Mouse (Mus musculus) liver, adult (tissue): Measurements from ENCODE around the gene Hoxb9.

Experiments
- GATA4 ChIP-seq: IDR thresholded peaks from 2 replicates; pipeline ENCODE4 v1.6.1; 2014; ENCODE audit warnings: mild to moderate bottlenecking, low read length; ENCODE audit not compliant: insufficient replicate concordance

Hoxb9 gene

DNA sequence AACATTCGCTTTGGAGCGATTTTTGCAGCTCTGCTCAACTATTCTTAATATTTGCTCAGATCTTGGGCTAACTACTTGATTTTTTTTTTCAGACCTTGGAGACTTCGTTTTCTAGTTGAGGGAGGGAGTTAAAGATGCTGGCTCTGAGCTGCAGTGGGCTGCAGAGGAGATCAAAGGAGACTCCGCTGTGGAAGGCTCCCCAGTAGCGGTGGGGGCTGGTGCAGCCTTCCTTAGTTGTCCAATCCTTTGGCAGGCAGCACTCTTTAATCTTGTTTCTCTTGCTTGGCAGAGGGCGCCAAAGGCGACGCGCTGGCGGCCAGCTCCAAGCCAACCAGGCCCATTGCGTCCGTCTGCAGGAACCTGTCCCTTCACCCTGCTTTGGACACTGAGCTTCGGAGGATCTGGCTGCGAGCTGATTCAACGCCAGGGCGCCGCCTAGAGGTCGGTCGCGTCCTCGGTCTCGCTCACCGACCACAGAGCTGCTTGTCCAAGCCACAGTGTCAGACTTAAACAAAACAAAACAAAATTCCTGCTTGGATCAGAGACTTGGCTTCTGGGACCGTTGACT is 9.8 kb upstream of the Hoxb9 start:
- no peak for TF ChIP-seq GATA4

DNA sequence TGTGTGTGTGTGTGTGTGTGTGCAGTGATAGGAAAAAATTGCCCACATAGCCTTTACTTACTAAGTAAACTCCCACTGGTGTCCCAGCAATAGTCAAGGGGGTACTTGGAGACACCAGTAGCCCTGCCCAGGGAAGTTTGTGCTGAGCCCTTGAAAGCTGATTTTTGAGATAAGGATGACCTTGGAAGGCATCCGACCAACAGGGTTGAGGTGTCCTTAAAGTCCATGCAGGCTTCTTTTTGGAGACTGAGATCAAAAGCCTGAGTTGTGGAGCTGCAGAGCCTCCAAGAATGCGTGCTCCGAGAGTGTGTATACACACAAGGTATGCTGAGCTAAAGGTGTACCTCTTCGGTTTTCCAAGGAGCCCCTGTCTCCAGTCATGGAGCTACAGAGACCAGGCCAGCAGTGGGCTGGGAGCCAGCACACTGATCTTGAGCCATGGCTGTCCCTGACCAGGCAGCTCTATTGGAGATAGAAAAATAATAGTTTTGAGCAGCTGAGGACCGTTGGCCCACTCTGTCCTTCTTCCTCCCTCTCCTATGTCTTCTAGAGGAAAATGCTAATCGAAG is 8.9 kb upstream of the Hoxb9 start:
- no peak for TF ChIP-seq GATA4

DNA sequence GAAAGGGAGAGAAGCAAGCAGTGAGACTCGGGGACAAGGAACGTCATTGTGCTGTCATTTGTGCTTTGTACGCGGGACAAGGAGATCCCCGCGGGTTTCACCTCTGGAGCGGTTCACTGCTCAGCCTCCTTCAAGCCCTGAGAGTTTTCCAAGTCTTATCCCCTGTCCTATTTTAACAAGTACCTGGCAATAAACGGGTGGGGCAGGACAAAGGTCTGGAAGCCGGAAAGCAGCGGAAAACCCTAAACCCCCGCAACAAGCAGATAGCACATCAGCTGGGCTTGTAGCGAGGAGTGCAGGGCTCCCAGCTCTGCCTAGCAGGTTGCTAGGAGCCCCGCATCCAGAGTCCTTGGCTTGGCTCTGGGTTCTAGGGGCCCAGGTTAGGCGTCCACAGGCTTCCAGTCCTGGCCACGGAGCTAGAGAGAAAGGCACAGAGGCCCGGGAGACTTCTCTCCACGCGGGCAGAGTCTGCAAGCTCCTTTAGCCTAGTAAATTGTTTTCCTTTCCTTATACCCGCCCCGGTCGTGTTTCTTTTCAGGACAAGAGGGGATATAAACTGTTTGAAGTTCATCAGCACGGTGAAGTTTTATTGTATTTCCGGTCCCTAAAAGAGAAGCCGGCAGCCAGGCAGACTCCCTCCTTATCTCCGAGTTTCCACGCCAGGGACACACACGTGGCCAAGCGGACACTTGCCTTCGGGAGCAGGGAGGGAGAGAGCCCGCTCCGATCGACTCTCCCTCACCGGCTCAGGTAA is 7.4 kb upstream of the Hoxb9 start:
- TF ChIP-seq GATA4 = no peak

DNA sequence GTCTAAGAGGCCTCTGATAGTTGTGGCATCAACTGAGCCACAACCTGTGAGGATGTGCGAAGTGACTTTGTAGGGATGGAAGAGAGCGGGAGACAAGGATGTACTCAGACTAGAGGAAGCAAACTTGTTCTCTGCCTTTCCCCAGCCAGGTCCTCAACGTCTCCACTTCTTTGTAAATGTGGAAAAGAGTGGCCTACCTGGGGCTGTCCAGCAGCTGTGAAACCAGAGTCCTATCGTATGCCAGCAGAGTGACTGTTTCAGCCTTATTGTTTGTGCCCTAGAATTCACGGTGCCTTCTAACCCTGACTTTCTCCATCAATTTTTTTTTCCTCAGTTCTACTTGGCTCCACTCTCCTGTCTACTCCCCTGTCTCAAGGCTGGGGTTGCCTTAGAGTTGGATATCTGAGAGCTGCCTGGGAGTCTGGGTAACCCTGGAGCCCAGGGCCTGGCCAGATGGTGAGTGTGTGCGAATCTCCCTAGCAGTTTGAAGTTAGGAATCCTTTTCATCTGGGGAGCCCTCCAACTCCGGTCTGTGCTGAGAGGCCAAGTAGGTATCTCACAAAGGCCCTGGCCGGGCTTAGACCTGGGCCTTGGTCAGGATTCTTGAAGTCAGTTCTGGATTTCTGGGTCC is 6.8 kb upstream of the Hoxb9 start:
- TF ChIP-seq GATA4 = no peak

DNA sequence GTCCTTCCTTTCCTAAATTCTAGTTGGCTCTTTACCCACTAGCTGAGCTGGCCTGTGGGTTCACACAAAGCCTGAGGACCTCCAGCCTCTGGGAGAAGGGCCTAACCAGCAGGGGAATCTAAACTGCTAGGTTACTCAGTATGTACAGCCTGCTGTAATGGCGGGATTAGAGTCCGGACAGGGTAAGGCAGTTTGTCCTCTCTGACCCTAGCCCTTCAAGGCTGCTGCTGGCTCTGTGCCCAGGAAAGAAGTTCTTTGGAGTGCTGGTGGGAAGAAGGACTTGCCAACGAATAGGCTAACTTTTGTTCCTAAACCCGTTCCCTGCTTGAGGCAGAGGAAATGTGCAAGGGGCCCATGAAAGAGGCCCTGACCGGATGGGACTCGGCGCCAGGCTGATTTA is 5.3 kb upstream of the Hoxb9 start:
- TF ChIP-seq GATA4 = no peak

DNA sequence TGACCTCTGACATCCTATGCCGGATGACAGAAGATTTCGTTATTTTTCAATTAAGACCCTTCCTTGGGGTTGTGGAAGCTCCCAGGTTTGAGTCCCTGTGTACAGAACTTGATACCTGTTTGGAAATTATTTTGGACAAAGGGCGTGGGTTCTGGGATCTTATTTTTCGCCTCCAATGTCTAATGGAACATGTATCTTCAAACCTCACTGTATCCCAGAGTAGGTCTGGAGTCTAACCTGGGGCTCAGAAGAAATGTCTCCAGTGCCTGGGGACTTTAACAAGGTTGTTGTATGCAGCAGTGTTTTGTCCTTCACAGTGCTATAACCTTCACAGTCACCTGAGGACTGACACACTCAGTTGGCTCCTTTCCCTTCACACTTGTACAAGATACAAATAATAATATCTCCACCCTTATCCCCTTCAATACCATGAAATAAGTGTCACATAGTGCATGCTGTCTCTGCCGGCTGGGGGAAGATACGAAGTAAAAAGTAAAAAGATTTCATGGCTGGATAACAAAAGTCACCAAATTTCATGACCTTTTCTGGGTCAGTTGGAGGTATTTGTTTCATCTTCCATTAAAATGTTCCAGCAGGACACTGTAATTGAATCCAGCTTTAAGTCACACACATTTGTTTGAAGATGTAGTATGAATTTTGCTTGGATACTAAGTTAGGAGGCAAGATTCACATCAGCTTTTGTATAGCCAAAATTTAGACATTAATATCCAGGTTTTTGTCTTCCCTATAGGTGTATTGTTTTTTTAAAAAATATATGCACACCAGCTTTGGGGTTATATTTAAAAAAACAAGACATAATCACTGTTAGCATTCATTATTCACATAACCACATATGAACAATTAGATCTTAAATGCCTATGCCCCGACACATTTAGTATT is 4.0 kb upstream of the Hoxb9 start:
- no peak for TF ChIP-seq GATA4

DNA sequence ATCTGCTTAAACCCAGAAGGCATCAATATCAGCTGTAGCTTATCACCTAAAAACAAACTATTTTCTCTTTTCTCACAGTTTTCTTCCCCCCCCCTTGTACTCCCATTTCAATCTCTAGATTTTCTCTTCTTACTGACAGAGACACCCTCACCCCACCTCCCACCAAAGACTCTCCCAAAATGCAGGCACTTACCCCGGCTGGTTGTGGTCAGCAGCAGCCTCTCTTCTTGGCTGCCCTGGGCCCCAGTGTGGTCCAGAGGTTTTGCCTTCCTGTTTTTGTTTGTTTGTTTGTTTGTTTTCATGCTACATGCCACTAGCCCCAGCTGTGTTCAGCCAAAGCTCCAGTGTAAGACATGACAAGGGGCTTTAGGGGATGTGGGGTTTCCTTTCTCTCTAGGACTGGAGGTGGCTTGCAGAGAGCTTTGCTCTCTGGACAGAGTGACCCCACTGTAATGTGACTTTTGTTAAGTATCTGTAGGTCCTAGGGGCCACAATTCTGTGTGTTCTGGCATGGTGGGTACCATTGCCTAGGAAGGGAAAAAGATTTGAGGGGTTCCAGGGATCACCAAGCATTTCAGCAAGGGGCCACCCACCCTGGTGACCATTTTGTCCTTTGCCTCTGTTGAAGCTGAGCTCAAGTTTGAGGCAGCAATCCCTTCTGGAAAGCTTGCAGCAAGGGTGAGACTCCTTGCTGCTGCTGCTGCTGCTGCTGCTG is 3.1 kb upstream of the Hoxb9 start:
- no peak for TF ChIP-seq GATA4

DNA sequence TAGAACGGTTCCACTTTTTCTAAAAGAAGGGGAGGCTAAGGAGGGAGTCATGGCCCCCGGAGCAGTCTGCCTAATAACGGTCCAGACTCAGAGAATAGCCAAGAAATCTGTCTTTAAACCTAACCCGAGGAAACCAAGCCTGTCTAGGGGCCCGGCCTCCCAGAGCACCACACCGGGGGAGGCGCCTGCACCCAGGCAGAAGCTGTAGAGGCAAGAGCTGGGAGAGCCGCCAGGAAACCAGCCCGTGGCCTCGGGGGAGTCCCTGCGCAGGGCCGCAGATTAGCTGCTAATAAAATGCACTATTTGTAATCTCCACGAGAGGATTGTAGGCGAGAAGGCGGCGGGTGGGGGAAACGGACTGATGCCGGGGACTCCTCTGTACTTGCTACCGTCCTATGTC is 1.4 kb upstream of the Hoxb9 start:
- no peak for TF ChIP-seq GATA4

DNA sequence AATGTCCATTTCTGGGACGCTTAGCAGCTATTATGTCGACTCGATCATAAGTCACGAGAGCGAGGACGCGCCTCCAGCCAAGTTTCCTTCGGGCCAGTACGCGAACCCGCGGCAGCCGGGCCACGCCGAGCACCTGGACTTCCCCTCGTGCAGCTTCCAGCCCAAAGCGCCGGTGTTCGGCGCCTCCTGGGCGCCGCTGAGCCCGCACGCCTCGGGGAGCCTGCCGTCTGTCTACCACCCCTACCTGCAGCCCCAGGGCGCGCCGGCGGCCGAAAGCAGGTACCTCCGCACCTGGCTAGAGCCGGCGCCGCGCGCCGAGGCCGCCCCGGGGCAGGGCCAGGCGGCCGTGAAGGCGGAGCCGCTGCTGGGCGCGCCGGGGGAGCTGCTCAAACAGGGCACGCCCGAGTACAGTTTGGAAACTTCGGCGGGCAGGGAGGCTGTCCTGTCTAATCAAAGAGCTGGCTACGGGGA is 319 bp downstream of the Hoxb9 start:
- no peak for TF ChIP-seq GATA4

DNA sequence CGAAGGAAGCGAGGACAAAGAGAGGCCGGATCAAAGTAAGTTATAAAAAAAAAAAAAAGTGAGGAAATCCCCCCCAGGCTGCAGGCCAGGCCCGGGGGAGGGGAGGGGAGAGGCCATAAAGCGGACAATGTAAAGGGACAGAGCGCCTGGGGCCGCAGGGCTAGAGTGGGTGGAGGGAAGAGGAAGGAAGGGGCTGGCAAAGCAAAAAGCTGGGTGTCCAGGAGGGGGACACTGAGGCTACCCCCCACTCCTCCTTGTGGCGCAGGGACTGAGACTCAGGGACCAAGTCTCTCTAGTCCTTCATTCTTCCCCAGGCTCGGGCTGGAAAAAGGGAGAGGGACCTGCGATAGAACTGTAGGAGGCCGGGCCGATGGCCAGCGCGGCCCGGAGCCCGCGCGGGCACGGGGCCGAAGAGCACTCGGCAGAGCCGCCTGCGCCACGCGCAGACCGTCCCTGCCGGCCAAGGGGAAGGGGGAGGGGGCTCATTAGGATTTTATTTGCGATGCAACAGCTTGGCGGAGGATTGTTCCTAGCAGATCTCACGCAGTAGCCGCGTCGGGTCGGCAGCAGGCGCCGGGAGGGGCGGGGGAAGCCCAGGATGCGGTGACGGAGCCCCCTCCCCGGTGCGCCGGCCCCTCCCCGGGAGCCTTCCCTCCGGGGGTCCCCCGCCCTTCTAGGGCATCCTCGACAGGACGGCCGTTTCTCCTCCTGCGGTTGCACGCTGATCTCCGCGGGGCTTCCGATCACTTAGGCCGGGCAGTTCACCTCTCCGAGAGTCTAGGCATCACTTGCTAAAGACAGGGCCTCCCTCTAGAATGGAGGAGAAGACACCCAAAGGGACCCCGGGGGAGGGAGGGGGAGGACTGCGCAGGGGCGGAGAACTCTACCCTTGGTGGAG is 1.0 kb downstream of the Hoxb9 start:
- no peak for TF ChIP-seq GATA4

DNA sequence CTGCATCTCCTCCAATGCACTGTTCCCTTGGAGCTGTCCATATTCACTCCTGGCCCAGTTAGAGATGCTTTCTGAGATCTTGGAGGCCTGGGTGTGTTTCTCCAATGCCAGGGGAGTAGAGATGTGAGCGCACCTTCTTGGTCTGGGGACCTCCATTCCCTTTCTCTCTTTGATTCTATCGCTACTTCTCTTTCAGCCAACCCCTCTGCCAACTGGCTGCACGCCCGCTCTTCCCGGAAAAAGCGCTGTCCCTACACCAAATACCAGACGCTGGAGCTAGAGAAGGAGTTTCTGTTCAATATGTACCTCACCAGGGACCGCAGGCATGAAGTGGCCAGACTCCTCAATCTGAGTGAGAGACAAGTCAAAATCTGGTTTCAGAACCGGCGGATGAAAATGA is 3.2 kb downstream of the Hoxb9 start:
- no peak for TF ChIP-seq GATA4

DNA sequence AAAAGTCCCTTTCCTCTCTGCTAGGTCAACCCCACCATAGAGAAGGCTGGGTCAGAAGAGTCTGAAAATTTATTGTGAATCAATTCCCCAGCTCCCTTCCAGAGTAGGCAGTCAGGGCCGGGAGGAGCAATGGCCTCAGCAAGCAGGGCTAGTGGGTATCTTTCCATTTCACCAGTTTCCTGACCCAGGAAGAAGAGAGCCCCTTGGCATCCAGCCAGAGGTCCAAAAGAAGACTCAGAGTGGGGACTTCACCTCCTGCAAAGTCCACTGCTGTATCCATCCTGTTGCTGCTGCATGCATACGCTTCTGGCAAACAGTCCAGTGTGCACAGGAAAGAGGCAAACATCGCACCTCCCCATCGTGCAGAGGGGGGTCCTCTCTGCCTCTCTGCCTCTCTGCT is 4.6 kb downstream of the Hoxb9 start:
- no peak for TF ChIP-seq GATA4

DNA sequence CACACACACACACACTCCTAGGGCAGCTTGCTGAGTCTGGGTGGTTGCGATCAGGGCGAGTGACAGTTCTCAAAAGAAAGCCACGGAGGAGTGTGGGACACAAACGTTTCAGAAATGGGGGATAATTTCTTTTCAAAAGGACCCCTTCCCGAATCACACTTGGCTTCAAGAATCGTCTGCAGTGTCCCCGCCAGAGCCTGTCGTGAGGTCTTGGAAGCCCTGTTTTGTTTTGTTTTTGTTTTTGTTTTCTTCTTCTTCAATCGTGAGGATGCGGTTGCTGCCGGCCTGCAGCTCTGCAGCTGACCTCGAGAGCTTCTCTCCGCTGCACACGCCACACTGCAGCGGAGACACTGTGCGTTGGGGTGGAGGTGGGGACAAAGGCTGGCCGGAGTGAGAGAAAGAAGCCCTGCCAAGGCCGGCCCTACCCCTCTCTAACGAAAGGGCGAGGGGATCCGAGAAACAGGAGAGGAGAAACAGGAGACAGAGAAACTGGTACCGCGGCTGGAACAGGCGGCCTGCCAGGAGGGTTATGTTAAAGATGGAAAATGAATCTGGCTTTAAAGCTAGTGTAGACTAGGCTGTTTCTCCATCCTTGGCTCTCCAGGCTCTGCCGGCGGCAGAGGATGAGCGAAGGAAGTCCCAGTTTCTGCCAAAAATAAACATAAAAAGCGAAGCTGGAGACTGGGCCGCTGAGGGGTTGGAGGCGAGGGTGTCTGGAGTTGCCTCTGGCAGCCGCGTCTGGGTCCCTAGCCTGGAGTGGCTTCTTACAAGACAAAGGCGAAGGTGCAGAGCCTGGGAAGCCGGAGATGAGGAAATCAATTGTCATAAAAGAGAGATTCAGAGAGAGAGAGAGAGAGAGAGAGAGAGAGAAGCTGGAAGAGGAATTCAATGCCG is 6.1 kb downstream of the Hoxb9 start:
- TF ChIP-seq GATA4 = no peak

DNA sequence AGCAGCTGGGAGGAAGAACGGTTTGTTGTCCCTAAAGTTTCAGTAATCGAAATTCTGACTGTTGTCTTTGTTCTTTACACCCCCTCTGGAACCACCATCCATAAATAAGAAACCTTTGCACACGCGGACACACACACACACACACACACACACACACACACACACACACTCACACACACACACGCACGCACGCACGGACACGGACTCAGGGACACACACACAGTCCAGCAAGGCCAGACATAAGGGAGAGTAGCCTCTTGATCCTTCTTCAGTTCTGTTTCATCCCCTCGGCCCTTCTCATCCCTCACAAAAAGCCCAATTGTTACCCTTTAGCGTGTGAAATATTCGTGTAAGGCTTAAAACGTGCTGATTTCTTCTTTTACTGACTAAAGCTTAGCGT is 7.1 kb downstream of the Hoxb9 start:
- TF ChIP-seq GATA4 = no peak
